Mouse (Mus musculus): ENCODE measurements at regions not wholly inside any gene's neighbourhood (a gene's known extent, or its start where the extent isn't known, plus 50 kb on each side); places are given as distances from the start of the nearest gene placed in this dataset.

GRCm38 (mm10) chr8:15394722-15395115 is 348.8 kb upstream of the BB014433 start:
- no peak for TF ChIP-seq CTCF (IDR thresholded peaks at IDR 0.05; ENCODE audit: borderline replicate concordance, insufficient read depth, low read length)
- TF ChIP-seq POLR2A (IDR thresholded peaks at IDR 0.05; ENCODE audit: low read depth, low read length), result no peak
